Mouse (Mus musculus): ENCODE measurements around the gene Syt16. TPM values are rescaled to one million over a fixed set of nuclear protein-coding genes. Genes with fewer than 3 reads are reported as not detected.

The Syt16 gene
- polyA plus RNA-seq, 1 experiment from 2014 or later = 9.6 TPM

DNA sequence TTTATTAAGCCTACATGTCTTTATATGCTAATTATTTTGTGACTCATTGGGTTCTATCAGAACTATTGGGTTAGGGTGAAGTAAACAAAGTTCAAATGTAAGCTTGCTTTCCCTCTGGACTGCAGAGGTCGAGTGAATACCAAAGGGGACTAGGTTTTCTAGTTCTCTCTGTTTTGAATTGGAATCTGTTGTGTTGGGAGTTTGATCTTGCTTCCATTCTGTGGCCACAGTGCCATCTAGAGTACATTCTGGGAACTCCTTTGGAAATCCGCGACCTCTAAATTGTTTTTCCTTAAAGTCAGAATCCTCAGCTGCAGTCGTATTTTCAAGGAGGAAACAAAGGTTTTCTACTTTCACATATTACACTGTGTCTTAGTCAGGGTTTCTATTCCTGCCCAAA, 296.2 kb downstream of the Syt16 start:
- no peaks in the 10 kb centered on the region for H3K36me3 ChIP-seq
- 0 out of 2 replicates have a peak, but pooled peaks cover 2% of the 10 kb centered on the region for H3K27me3 ChIP-seq
- no peak for ATAC-seq (ENCODE audit: insufficient number of reproducible peaks, insufficient read depth, low FRiP score, low TSS enrichment)
- no peaks in the 10 kb centered on the region for H3K4me1 ChIP-seq
- 7% methylated on average over 4 of the region's 4 CpGs for WGBS
- no peak overlapping the region for H3K9ac ChIP-seq
- H3K4me3 ChIP-seq = no peak overlapping the region
- H3K9me3 ChIP-seq = no peaks in the 10 kb centered on the region
- no peak overlapping the region for H3K4me2 ChIP-seq (replicated peaks)
- no peak overlapping the region for H3K27ac ChIP-seq

DNA sequence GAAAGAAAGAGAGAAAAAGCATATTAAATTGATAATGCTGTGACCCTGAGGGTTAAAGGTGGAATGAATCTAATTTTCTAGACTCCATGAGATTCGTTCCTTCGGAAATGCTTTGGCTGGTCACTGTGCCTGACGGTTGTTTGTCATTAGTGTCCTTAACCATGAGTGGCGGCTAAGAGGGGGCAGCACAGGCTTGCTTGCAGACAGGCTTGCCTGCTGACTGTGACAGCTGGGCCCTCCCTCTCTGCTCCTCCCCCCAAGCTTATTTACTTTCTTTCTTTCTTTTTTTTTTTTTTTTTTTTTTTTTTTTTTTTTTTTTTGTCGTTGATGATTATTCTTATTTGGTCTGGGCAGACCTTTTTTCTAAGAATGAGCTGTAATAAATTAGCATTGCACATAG, 298.9 kb downstream of the Syt16 start:
- Histone ChIP-seq H3K4me3 (no peak overlapping the region), H3K36me3 (no peaks in the 10 kb centered on the region), H3K4me1 (no peaks in the 10 kb centered on the region), H3K27ac (no peak overlapping the region), H3K9me3 (no peaks in the 10 kb centered on the region), H3K27me3 (0 out of 2 replicates have a peak, but pooled peaks cover 2% of the 10 kb centered on the region), H3K4me2 (replicated peaks) (no peak overlapping the region), H3K9ac (no peak overlapping the region)
- no peak for ATAC-seq (ENCODE audit: insufficient number of reproducible peaks, insufficient read depth, low FRiP score, low TSS enrichment)
- 42% methylated on average over 5 of the region's 5 CpGs for WGBS

DNA sequence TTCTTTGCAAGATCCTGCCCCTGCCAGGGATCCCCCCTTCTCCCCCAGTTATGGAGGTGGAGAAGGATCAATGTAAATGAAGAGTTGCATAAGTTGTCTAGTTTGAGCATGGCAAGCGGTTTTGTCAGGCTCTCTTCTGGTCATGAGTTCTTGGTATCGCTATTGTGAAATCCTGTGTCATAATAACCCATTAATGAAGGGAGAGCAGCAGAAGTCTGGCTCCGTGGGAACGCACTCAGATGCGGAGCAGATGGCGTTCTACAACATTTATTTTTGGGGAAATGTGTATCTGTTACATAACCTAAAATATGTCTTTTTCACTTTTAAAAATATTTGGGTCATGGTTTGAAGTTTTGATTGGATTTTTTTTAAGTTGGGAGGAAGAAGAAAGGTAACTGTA, 304.1 kb downstream of the Syt16 start:
- Histone ChIP-seq H3K4me3 (no peak overlapping the region), H3K27ac (no peak overlapping the region), H3K9ac (no peak overlapping the region), H3K27me3 (no peaks in the 10 kb centered on the region), H3K9me3 (no peaks in the 10 kb centered on the region), H3K4me1 (no peaks in the 10 kb centered on the region), H3K36me3 (no peaks in the 10 kb centered on the region), H3K4me2 (replicated peaks) (no peak overlapping the region)
- ATAC-seq (ENCODE audit: insufficient number of reproducible peaks, insufficient read depth, low FRiP score, low TSS enrichment) = no peak
- 85% methylated on average over 6 of the region's 6 CpGs for WGBS

DNA sequence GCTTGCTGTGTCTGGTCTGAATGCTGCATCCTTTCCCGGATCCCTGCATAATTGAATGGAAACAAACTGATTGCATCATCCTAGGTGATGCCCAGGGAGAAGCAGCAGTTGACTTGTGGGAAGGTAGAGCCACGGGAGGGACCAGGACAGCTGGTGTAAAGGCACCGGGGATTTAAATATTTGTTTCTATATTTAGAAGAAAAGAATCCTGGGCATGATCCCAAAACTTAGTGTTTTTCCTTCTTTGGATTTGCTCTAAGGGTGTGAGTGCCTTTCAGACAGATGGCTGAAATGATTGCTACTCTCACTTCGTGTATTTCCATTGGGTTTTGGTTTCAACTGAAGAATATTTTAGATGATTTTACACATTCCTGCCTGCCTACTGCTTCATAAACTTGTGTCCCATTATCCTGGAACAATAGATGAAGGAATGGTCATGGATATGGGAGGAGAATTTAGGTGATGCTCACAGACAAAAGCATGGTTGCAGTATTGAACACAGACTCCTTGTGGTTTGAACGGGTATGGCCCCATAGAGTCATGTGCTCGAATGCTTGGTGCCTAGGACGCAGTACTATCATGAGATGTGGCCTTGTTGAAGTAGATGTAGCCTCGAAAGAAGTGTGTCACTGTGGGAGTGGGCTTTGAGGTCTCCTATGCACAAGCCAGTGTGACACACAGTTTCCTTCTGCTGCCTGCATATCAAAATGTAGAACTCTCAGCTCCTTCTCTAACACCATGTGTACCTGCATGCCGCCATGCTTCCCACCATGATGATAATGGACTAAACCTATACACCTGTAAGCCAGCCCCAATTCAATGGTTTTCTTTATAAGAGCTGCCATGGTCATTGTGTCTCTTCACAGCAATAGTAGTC, 306.2 kb downstream of the Syt16 start:
- no peak overlapping the region for H3K4me3 ChIP-seq
- H3K4me1 ChIP-seq = no peaks in the 10 kb centered on the region
- H3K36me3 ChIP-seq = no peaks in the 10 kb centered on the region
- H3K9me3 ChIP-seq = no peaks in the 10 kb centered on the region
- no peak for ATAC-seq (ENCODE audit: insufficient number of reproducible peaks, insufficient read depth, low FRiP score, low TSS enrichment)
- H3K27ac ChIP-seq = no peak overlapping the region
- H3K4me2 ChIP-seq (replicated peaks) = no peak overlapping the region
- 77% methylated on average over 9 of the region's 9 CpGs for WGBS
- no peak overlapping the region for H3K9ac ChIP-seq
- no peaks in the 10 kb centered on the region for H3K27me3 ChIP-seq

DNA sequence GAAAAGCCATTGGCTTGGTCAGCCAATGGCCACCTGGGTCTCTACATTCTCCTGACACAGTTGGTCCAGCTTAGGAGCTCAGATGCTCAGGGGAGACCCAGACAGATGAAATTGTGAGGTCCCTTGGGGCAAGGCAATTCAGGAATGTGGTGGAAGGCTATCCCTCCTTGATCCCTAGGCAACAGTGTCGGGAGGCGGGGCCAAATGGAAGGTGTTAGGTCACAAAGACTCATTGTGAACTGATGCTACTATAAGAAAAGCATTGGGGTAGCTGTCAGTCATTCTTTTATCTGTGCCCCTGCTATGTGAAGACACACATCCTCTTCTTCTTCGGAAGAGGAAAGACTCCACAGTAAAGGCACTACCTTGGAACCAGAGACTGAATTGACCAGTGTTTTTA, 315.1 kb downstream of the Syt16 start:
- 76% methylated on average over 3 of the region's 3 CpGs for WGBS
- Histone ChIP-seq H3K27ac (no peak overlapping the region), H3K4me1 (no peaks in the 10 kb centered on the region), H3K36me3 (no peaks in the 10 kb centered on the region), H3K4me3 (no peak overlapping the region), H3K27me3 (no peaks in the 10 kb centered on the region), H3K4me2 (replicated peaks) (no peak overlapping the region), H3K9me3 (no peaks in the 10 kb centered on the region), H3K9ac (no peak overlapping the region)
- no peak for ATAC-seq (ENCODE audit: insufficient number of reproducible peaks, insufficient read depth, low FRiP score, low TSS enrichment)

DNA sequence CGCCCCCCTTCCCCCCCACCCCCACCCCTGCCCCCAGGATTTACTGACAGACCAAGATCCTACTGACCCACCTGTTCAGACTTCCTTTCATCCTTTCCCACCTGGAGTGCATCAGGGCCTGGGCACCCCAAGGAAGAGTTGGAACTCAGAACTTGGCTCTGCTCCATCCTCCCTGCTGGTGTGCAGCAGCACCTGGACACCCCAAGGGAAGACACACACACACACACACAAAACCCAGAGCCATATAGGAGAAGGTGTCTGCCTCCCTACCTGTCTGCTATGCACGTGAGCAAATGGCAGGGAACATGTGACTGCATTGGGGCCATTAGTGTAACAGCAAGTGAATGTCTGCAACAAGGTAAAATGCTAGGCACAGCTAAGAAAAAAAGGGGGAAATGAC, 317.8 kb downstream of the Syt16 start:
- Histone ChIP-seq H3K27me3 (no peaks in the 10 kb centered on the region), H3K27ac (no peak overlapping the region), H3K4me2 (replicated peaks) (no peak overlapping the region), H3K4me3 (no peak overlapping the region), H3K36me3 (no peaks in the 10 kb centered on the region), H3K9ac (no peak overlapping the region), H3K4me1 (no peaks in the 10 kb centered on the region), H3K9me3 (no peaks in the 10 kb centered on the region)
- no peak for ATAC-seq (ENCODE audit: insufficient number of reproducible peaks, insufficient read depth, low FRiP score, low TSS enrichment)
- WGBS = 38% methylated on average over 2 of the region's 2 CpGs

DNA sequence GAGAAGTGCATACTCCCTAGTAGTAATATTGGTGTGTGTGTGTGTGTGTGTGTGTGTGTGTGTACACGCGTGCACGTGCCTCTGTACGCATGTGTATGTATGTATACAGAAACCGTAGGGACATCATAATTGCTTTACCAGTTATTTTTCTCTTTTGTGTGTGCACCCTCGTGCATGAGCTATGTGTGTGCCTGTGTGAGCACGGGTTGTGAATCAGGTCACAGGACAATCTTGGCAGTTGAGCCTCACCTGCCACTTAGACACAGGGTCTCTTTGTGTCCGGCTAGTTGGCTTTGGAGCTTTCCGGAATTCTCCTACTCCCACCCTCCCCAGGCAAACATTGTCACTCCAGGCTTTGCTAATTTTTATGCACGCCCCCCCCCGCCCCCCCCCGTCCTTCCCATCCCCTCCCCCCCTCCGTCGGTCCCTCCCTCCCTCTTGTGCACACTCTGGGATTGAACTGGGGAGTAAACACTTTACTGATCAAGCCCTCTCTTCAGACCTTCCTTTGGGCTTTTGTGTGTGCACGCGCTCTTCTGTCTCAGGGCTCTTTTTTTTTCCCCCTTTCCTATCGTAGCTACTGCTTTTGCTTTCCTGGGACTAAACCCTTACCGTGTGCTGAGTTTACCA, 319.0 kb downstream of the Syt16 start, which contains the start of gene Gm11042:
Gm11042 (minus strand) TSS at position 51 of the 630 bp plus-strand sequence.
- whole genome bisulfite sequencing = 38% methylated on average over 13 of the region's 18 CpGs
- H3K27me3 ChIP-seq = no peaks in the 10 kb centered on the region
- H3K9ac ChIP-seq = peak within 1 kb of the TSS; percentile 62
- H3K4me2 ChIP-seq (replicated peaks) = peak within 1 kb of the TSS; percentile 75
- no peaks in the 10 kb centered on the region for H3K4me1 ChIP-seq
- no peaks in the 10 kb centered on the region for H3K36me3 ChIP-seq
- H3K9me3 ChIP-seq = no peaks in the 10 kb centered on the region
- H3K27ac ChIP-seq = peak within 1 kb of the TSS; percentile 25; the same call in 1 of the 2 replicates
- peak within 1 kb of the TSS; percentile 44 for H3K4me3 ChIP-seq
- ATAC-seq (ENCODE audit: insufficient number of reproducible peaks, insufficient read depth, low FRiP score, low TSS enrichment) = peak; percentile 32; the same call in 1 of the 2 replicates

DNA sequence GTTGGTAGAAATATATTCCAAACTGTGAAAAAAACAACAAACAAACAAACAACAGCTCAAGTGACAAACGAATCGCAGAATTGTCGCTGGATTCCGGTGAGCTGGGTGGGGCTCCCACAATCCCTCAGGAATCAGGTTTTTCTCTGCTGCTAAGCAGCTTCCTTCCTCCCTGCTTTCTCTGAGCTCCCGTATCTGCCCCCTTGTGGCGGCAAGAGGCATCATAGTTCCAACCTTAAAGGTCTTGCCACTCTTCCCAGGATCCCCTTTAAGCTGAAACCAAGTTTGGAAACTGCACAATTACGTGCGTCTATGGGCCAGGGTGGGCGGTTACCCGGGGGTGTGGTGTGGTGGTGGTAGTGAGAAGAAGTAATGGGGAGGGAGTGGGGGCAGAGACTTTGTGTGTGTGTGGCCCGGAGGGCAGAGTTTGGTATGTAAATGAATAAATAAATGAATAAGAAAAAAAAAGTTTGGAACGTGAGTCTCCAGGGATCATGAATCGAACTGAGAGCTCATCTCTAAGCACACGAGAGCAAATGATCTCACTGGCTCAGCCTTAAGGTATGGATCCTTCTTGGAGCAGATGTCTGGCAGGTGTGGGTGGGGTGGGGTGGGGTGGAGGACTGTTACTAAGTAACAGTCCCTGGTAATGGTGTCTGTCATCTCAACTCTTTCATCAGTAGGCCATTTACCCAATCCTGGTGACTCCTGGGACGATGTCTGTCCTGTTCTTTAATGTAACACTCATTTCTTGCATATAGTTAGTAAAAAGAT, 319.7 kb downstream of the Syt16 start:
- Histone ChIP-seq H3K4me1 (no peaks in the 10 kb centered on the region), H3K9ac (peak overlapping the region; percentile 62; the same call in 1 of the 2 replicates), H3K4me2 (replicated peaks) (peak overlapping the region; percentile 75), H3K27ac (no peak overlapping the region), H3K9me3 (no peaks in the 10 kb centered on the region), H3K4me3 (peak overlapping the region; percentile 44), H3K36me3 (no peaks in the 10 kb centered on the region), H3K27me3 (no peaks in the 10 kb centered on the region)
- ATAC-seq (ENCODE audit: insufficient number of reproducible peaks, insufficient read depth, low FRiP score, low TSS enrichment) = peak; percentile 64; the same call in 1 of the 2 replicates
- WGBS = 17% methylated on average over 15 of the region's 15 CpGs

DNA sequence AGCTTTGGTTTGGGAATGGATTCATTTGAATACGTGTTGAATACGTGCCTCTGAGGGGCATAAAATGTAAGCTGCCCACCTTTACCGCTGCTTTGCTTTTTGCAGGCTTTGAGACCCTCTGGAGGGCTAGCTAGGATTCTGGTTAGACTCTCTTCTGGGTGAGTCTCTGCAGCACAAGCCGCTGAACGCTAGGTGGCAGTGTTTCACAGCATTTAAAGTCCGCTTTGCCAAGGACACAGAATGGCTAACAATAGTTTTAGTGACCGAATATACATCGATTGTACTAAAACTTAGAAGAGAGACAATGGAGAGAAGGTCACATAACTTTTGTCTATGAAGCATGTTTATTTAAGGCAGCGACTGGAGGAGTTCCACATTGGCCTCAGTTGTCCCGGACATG, 322.9 kb downstream of the Syt16 start:
- 19% methylated on average over 10 of the region's 10 CpGs for WGBS
- H3K36me3 ChIP-seq = no peaks in the 10 kb centered on the region
- no peaks in the 10 kb centered on the region for H3K9me3 ChIP-seq
- H3K4me2 ChIP-seq (replicated peaks) = 0 out of 2 replicates have a peak overlapping the region, but pooled peaks have one; percentile 9
- no peak overlapping the region for H3K27ac ChIP-seq
- H3K27me3 ChIP-seq = no peaks in the 10 kb centered on the region
- ATAC-seq (ENCODE audit: insufficient number of reproducible peaks, insufficient read depth, low FRiP score, low TSS enrichment) = no peak
- no peak overlapping the region for H3K4me3 ChIP-seq
- H3K9ac ChIP-seq = no peak overlapping the region
- H3K4me1 ChIP-seq = no peaks in the 10 kb centered on the region

DNA sequence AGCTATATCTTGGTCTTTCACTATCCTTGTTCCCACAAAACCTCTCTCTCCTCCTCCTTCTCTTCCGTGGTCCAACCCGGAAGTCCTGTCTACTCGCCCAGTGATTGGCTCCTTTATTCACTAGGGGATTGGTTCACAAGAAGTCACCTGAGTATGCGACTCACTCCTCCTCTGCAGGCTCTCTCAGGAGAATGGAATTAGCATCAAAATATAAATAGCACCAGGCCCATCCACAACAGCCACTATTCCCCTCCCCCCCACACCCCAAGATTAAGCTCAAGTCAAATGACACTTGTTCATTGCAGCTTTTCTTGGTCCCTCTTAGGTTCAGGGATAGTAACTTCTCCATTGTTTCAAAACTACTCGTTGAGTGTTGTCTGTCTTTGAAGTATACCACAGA, 324.5 kb downstream of the Syt16 start:
- H3K9ac ChIP-seq = no peak overlapping the region
- no peaks in the 10 kb centered on the region for H3K36me3 ChIP-seq
- H3K9me3 ChIP-seq = no peaks in the 10 kb centered on the region
- no peak overlapping the region for H3K4me2 ChIP-seq (replicated peaks)
- WGBS = 78% methylated on average over 5 of the region's 5 CpGs
- H3K27ac ChIP-seq = no peak overlapping the region
- H3K4me3 ChIP-seq = no peak overlapping the region
- H3K27me3 ChIP-seq = no peaks in the 10 kb centered on the region
- no peaks in the 10 kb centered on the region for H3K4me1 ChIP-seq
- no peak for ATAC-seq (ENCODE audit: insufficient number of reproducible peaks, insufficient read depth, low FRiP score, low TSS enrichment)

All from embryonic facial prominence, embryonic 12.5 days (tissue).